Mouse (Mus musculus) midbrain, embryonic 15.5 days (tissue): ENCODE data around the gene Mybph. TPM values are rescaled to one million over a fixed set of nuclear protein-coding genes. Genes with fewer than 3 reads are reported as not detected.
A peak's percentile ranks its signal among the peaks of the same experiment; 100 is the strongest.

ENCODE experiments used
- ATAC-seq: fragments of 200-750 bp; cut with Nextera tagmentation; replicated peaks from 2 replicates; pipeline ENCODE4 v1.8.0; 2017; ENCODE audit warnings: moderate TSS enrichment
- H3K27ac ChIP-seq: fragments of 300-500 bp; sonication (generic); 2 replicates; pipeline ENCODE4 v1.5.1; 2015; ENCODE audit warnings: mild to moderate bottlenecking, inconsistent platforms
- H3K27me3 ChIP-seq: fragments of 300-500 bp; sonication (generic); replicated peaks from 2 replicates; pipeline ENCODE4 v1.6.1; 2015; ENCODE audit warnings: inconsistent platforms
- H3K36me3 ChIP-seq: fragments of 300-500 bp; sonication (generic); replicated peaks from 2 replicates; pipeline ENCODE4 v1.6.1; 2015; ENCODE audit warnings: inconsistent platforms
- H3K4me1 ChIP-seq: fragments of 300-500 bp; sonication (generic); 2 replicates; pipeline ENCODE4 v1.6.1; 2015; ENCODE audit warnings: inconsistent platforms
- H3K4me2 ChIP-seq: fragments of 300-500 bp; sonication (generic); 2 replicates; pipeline ENCODE4 v1.6.1; 2015; ENCODE audit warnings: inconsistent platforms, mild to moderate bottlenecking, moderate library complexity
- H3K4me3 ChIP-seq: fragments of 300-500 bp; sonication (generic); 2 replicates; pipeline ENCODE4 v1.5.1; 2015; ENCODE audit warnings: mild to moderate bottlenecking, inconsistent platforms
- H3K9ac ChIP-seq: fragments of 300-500 bp; sonication (generic); 2 replicates; pipeline ENCODE4 v1.6.1; 2015; ENCODE audit warnings: mild to moderate bottlenecking, inconsistent platforms
- H3K9me3 ChIP-seq: fragments of 300-500 bp; sonication (generic); 2 replicates; pipeline ENCODE4 v1.6.1; 2016; ENCODE audit warnings: inconsistent platforms
- WGBS: fragments of 180-500 bp; shearing (Covaris S2); methylation state at CpG from one replicate; pipeline ENCODE4 v1.1.7; 2015; ENCODE audit warnings: mixed read lengths; 5-methylcytosine and 5-hydroxymethylcytosine counted together
- polyA plus RNA-seq: library from polyadenylated mRNA; unstranded; fragments of >200 nt; fragmentation: Nextera tagmentation; extraction: Ambion mirVana; gene quantifications from 2 replicates; pipeline ENCODE4 v1.2.1, GENCODE M21; 2015

The Mybph gene
- polyA plus RNA-seq, 1 experiment from 2014 or later = 0.13 TPM

GRCm38 (mm10) chr1:134192024-134192423 lies 1.2 kb upstream of the Mybph start:
- H3K4me1 ChIP-seq = peaks cover 21% of the 10 kb centered on the region
- H3K27me3 ChIP-seq = no peaks in the 10 kb centered on the region
- no peak for ATAC-seq
- no peaks in the 10 kb centered on the region for H3K9me3 ChIP-seq
- WGBS = 62% methylated on average over 4 of the region's 4 CpGs
- no peak overlapping the region for H3K4me2 ChIP-seq
- H3K27ac ChIP-seq = no peak overlapping the region
- no peak overlapping the region for H3K4me3 ChIP-seq
- H3K36me3 ChIP-seq = no peaks in the 10 kb centered on the region
- no peak overlapping the region for H3K9ac ChIP-seq

GRCm38 (mm10) chr1:134193674-134194197 lies 488 bp downstream of the Mybph start:
- no peak overlapping the region for H3K4me2 ChIP-seq
- H3K4me1 ChIP-seq = peaks cover 15% of the 10 kb centered on the region
- H3K9me3 ChIP-seq = no peaks in the 10 kb centered on the region
- H3K36me3 ChIP-seq = no peaks in the 10 kb centered on the region
- H3K27me3 ChIP-seq = no peaks in the 10 kb centered on the region
- H3K27ac ChIP-seq = no peak overlapping the region
- no peak overlapping the region for H3K4me3 ChIP-seq
- no peak overlapping the region for H3K9ac ChIP-seq
- no peak for ATAC-seq
- WGBS = 73% methylated on average over 7 of the region's 7 CpGs

- no peak overlapping the region for H3K9ac ChIP-seq
- H3K4me1 ChIP-seq = peaks cover 8% of the 10 kb centered on the region
- H3K9me3 ChIP-seq = no peaks in the 10 kb centered on the region
- no peak for ATAC-seq
- no peaks in the 10 kb centered on the region for H3K27me3 ChIP-seq
- H3K36me3 ChIP-seq = no peaks in the 10 kb centered on the region
- H3K4me3 ChIP-seq = no peak overlapping the region
- H3K27ac ChIP-seq = no peak overlapping the region
- H3K4me2 ChIP-seq = no peak overlapping the region
- WGBS = 81% methylated on average over 16 of the region's 16 CpGs
Observed at GRCm38 (mm10) chr1:134194298-134195022, 1.2 kb downstream of the Mybph start.

- ATAC-seq = no peak
- H3K4me1 ChIP-seq = peaks cover 6% of the 10 kb centered on the region; the same call in 1 of the 2 replicates
- 70% methylated on average over 2 of the region's 2 CpGs for WGBS
- no peak overlapping the region for H3K4me2 ChIP-seq
- no peak overlapping the region for H3K9ac ChIP-seq
- H3K27me3 ChIP-seq = no peaks in the 10 kb centered on the region
- no peaks in the 10 kb centered on the region for H3K36me3 ChIP-seq
- H3K27ac ChIP-seq = no peak overlapping the region
- no peak overlapping the region for H3K4me3 ChIP-seq
- H3K9me3 ChIP-seq = no peaks in the 10 kb centered on the region
Observed at GRCm38 (mm10) chr1:134195117-134195516, 1.9 kb downstream of the Mybph start.

GRCm38 (mm10) chr1:134195571-134195970 lies 2.3 kb downstream of the Mybph start:
- no peaks in the 10 kb centered on the region for H3K27me3 ChIP-seq
- no peak overlapping the region for H3K27ac ChIP-seq
- no peaks in the 10 kb centered on the region for H3K36me3 ChIP-seq
- H3K9me3 ChIP-seq = no peaks in the 10 kb centered on the region
- no peak for ATAC-seq
- WGBS = 49% methylated on average over 3 of the region's 3 CpGs
- H3K4me2 ChIP-seq = no peak overlapping the region
- no peak overlapping the region for H3K4me3 ChIP-seq
- peaks cover 6% of the 10 kb centered on the region; the same call in 1 of the 2 replicates for H3K4me1 ChIP-seq
- H3K9ac ChIP-seq = no peak overlapping the region

- no peak for ATAC-seq
- H3K4me3 ChIP-seq = no peak overlapping the region
- H3K4me2 ChIP-seq = no peak overlapping the region
- H3K4me1 ChIP-seq = peaks cover 6% of the 10 kb centered on the region; the same call in 1 of the 2 replicates
- H3K27ac ChIP-seq = no peak overlapping the region
- no peaks in the 10 kb centered on the region for H3K36me3 ChIP-seq
- H3K27me3 ChIP-seq = no peaks in the 10 kb centered on the region
- WGBS = 53% methylated on average over 4 of the region's 4 CpGs
- no peak overlapping the region for H3K9ac ChIP-seq
- H3K9me3 ChIP-seq = no peaks in the 10 kb centered on the region
Observed at GRCm38 (mm10) chr1:134195979-134196378, 2.7 kb downstream of the Mybph start.

- Histone ChIP-seq H3K27me3 (no peaks in the 10 kb centered on the region), H3K4me3 (no peak overlapping the region), H3K27ac (no peak overlapping the region), H3K9me3 (no peaks in the 10 kb centered on the region), H3K4me1 (peaks cover 6% of the 10 kb centered on the region; the same call in 1 of the 2 replicates), H3K36me3 (no peaks in the 10 kb centered on the region), H3K9ac (no peak overlapping the region), H3K4me2 (no peak overlapping the region)
- 75% methylated on average over 4 of the region's 4 CpGs for WGBS
- ATAC-seq = no peak
Observed at GRCm38 (mm10) chr1:134196386-134196785, 3.1 kb downstream of the Mybph start.

GRCm38 (mm10) chr1:134197325-134197982 lies 4.2 kb downstream of the Mybph start:
- Histone ChIP-seq H3K4me1 (peaks cover 6% of the 10 kb centered on the region; the same call in 1 of the 2 replicates), H3K4me3 (no peak overlapping the region), H3K9ac (no peak overlapping the region), H3K9me3 (no peaks in the 10 kb centered on the region), H3K27me3 (no peaks in the 10 kb centered on the region), H3K27ac (no peak overlapping the region), H3K36me3 (no peaks in the 10 kb centered on the region), H3K4me2 (no peak overlapping the region)
- no peak for ATAC-seq
- WGBS = 80% methylated on average over 15 of the region's 15 CpGs

GRCm38 (mm10) chr1:134198197-134198995 lies 5.1 kb downstream of the Mybph start:
- H3K9me3 ChIP-seq = no peaks in the 10 kb centered on the region
- 69% methylated on average over 12 of the region's 12 CpGs for WGBS
- peaks cover 6% of the 10 kb centered on the region; the same call in 1 of the 2 replicates for H3K4me1 ChIP-seq
- no peak overlapping the region for H3K27ac ChIP-seq
- H3K4me2 ChIP-seq = no peak overlapping the region
- H3K4me3 ChIP-seq = no peak overlapping the region
- H3K36me3 ChIP-seq = no peaks in the 10 kb centered on the region
- peak; percentile 53; the same call in 1 of the 2 replicates for ATAC-seq
- no peaks in the 10 kb centered on the region for H3K27me3 ChIP-seq
- no peak overlapping the region for H3K9ac ChIP-seq

- H3K4me2 ChIP-seq = no peak overlapping the region
- H3K4me1 ChIP-seq = peaks cover 8% of the 10 kb centered on the region; the same call in 1 of the 2 replicates
- H3K4me3 ChIP-seq = no peak overlapping the region
- WGBS = 67% methylated on average over 2 of the region's 2 CpGs
- H3K27me3 ChIP-seq = no peaks in the 10 kb centered on the region
- H3K36me3 ChIP-seq = no peaks in the 10 kb centered on the region
- no peak for ATAC-seq
- no peak overlapping the region for H3K9ac ChIP-seq
- no peaks in the 10 kb centered on the region for H3K9me3 ChIP-seq
- no peak overlapping the region for H3K27ac ChIP-seq
Observed at GRCm38 (mm10) chr1:134200481-134200880, 7.2 kb downstream of the Mybph start.

GRCm38 (mm10) chr1:134200998-134201686 lies 7.9 kb downstream of the Mybph start:
- Histone ChIP-seq H3K9me3 (no peaks in the 10 kb centered on the region), H3K4me3 (no peak overlapping the region), H3K4me2 (no peak overlapping the region), H3K36me3 (no peaks in the 10 kb centered on the region), H3K9ac (no peak overlapping the region), H3K27me3 (no peaks in the 10 kb centered on the region), H3K4me1 (peaks cover 8% of the 10 kb centered on the region; the same call in 1 of the 2 replicates), H3K27ac (no peak overlapping the region)
- 80% methylated on average over 6 of the region's 6 CpGs for WGBS
- ATAC-seq = no peak
